Mouse (Mus musculus) G1E (cell line): Measurements from ENCODE around the gene Cacng3.

Source experiments
- CTCF ChIP-seq: IDR thresholded peaks from 2 replicates; pipeline ENCODE4 v1.5.1; 2012; ENCODE audit warnings: low read depth, low read length, inconsistent platforms, mixed read lengths
- GATA1 ChIP-seq: IDR thresholded peaks from 2 replicates; pipeline ENCODE4 v1.6.1; 2012; ENCODE audit warnings: borderline replicate concordance, low read length, inconsistent platforms, mixed read lengths
- POLR2AphosphoS5 ChIP-seq: IDR thresholded peaks from 2 replicates; pipeline ENCODE4 v1.6.1; 2012; ENCODE audit warnings: low read depth, low read length, inconsistent platforms; ENCODE audit not compliant: insufficient replicate concordance
- TAL1 ChIP-seq: conservative IDR thresholded peaks from 2 replicates; pipeline ENCODE4 v1.6.1; 2012; ENCODE audit warnings: low read depth, low read length, inconsistent platforms, mixed read lengths

DNA sequence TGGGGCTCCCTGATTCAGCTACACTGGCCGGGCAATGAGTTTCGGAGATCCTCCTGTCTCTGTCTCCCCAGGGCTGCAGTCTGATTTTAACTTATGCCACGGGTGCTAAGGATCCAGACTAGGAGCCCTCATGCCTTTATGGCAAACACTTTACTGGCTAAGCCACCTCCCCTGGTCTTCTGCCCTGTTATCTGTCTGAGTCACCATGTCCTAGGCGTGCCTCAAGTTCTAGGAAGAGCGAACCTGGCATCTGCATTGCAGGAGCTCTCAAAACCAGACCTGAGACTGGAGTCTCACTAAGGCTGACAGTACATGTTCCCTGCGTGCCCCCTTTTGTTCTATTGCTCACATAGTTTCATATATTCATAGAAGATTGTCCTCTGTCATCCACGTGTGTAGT, 119.6 kb downstream of the Cacng3 start:
- TF ChIP-seq CTCF (no peak), GATA1 (no peak), TAL1 (no peak), POLR2AphosphoS5 (no peak)
